Mouse (Mus musculus): ENCODE measurements around the gene Clvs2. TPM values are rescaled to one million over a fixed set of nuclear protein-coding genes. Genes with fewer than 3 reads are reported as not detected.

Gene Clvs2
- not detected for polyA plus RNA-seq (2017; shearing (Covaris generic))

GRCm38 (mm10) chr10:33624131-33624879 lies at the start of gene Clvs2:
Gene Clvs2 (minus strand): TSS chr10:33624769.

Other genes starting within 250 kb of the Clvs2 start
- gene Sult3a2, start 161.9 kb upstream of the Clvs2 start, polyA plus RNA-seq (2017; shearing (Covaris generic)), result not detected
- gene Sult3a1, start 233.0 kb upstream of the Clvs2 start, polyA plus RNA-seq (2017; shearing (Covaris generic)), result not detected